Mouse (Mus musculus): ENCODE data around the gene Syne1.

DNA sequence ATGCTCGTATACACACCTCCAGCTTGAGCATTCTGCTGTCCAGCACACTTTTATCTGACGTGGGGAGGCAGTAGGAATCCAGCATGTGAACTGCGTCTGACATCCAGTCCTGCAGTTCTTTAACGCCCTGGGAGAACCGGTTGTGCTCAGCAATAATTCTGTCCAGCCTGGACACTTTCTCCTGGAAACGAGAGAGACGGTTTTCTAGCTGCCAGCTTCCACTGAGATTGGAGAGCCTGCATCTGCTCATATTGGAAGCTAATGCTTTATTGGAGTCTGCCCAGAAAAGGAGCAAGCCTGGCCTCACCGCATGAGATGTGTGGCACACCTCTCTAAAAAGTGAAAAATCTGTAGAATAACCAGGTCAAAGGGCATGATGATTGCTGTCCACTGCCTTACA lies 288.6 kb downstream of the Syne1 start:
- TF ChIP-seq CTCF (IDR thresholded peaks at IDR 0.05) (no peak), EP300 (IDR thresholded peaks at IDR 0.05) (no peak)
